Mouse (Mus musculus): ENCODE data around the gene Acot6. TPM values are rescaled to one million over a fixed set of nuclear protein-coding genes. Genes with fewer than 3 reads are reported as not detected.

Acot6 gene
- polyA plus RNA-seq, 1 experiment = 0.57 TPM

GRCm38 (mm10) chr12:84148622-84149012, 48.2 kb downstream of the Acot6 start:
- no peak overlapping the region for H3K27ac ChIP-seq (ENCODE audit: insufficient read depth, low read length)
- no peak for TF ChIP-seq CTCF (IDR thresholded peaks at IDR 0.05; ENCODE audit: extremely low read depth, insufficient read depth, insufficient read length, insufficient replicate concordance)
- TF ChIP-seq POLR2A (IDR thresholded peaks at IDR 0.05; ENCODE audit: low read depth, low read length) = no peak

DNA sequence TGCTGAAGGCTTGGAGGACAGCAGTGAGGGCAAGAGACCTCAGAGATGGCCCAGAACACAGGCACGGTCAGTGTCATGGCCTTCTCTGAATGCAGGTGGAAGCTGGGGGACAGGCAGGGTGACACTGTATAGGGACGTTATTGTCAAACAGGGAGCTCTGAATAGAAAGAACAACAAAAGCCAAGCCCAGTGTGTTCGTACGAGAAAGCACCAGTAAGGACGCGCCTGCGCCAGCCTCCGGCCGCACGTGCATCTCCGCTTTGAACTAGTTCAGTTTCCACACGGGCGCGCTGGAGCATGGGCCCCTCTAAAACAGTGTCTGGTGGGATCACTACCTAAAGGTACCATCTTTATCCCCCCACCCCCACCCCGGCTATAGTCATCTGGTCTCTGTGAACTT, 49.5 kb downstream of the Acot6 start:
- WGBS = 96% methylated on average over 15 of the region's 15 CpGs
- H3K36me3 ChIP-seq (ENCODE audit: control insufficient read depth, insufficient read depth, low read length) = peaks cover 33% of the 10 kb centered on the region
- no peak for DNase-seq (ENCODE audit: low read depth in 1 of 2, low spot score in 2 of 2)
- H3K27me3 ChIP-seq (ENCODE audit: control insufficient read depth, insufficient read depth, low read length) = no peaks in the 10 kb centered on the region
- H3K4me3 ChIP-seq (ENCODE audit: extremely low read depth, insufficient read depth, insufficient read length) = no peak overlapping the region
- H3K27ac ChIP-seq (ENCODE audit: insufficient read depth, low read length) = no peak overlapping the region
- 0 out of 2 replicates have a peak, but pooled peaks cover 4% of the 10 kb centered on the region for H3K4me1 ChIP-seq (ENCODE audit: control insufficient read depth, insufficient read depth, insufficient read length)
- TF ChIP-seq CTCF (IDR thresholded peaks at IDR 0.05; ENCODE audit: extremely low read depth, insufficient read depth, insufficient read length, insufficient replicate concordance) (no peak), POLR2A (IDR thresholded peaks at IDR 0.05; ENCODE audit: low read depth, low read length) (no peak)

More at GRCm38 (mm10) chr12:84148622-84149012, 48.2 kb downstream of the Acot6 start:
- H3K36me3 ChIP-seq (ENCODE audit: control insufficient read depth, insufficient read depth, low read length) = peaks cover 26% of the 10 kb centered on the region
- H3K4me1 ChIP-seq (ENCODE audit: control insufficient read depth, insufficient read depth, insufficient read length) = 0 out of 2 replicates have a peak, but pooled peaks cover 4% of the 10 kb centered on the region
- DNase-seq (ENCODE audit: low read depth in 1 of 2, low spot score in 2 of 2) = no peak
- H3K27me3 ChIP-seq (ENCODE audit: control insufficient read depth, insufficient read depth, low read length) = no peaks in the 10 kb centered on the region
- 38% methylated on average over 10 of the region's 10 CpGs for WGBS
- peak overlapping the region; percentile 56; the same call in 1 of the 2 replicates for H3K4me3 ChIP-seq (ENCODE audit: extremely low read depth, insufficient read depth, insufficient read length)

- Histone ChIP-seq H3K27me3 (ENCODE audit: control insufficient read depth, insufficient read depth, low read length) (no peaks in the 10 kb centered on the region), H3K27ac (ENCODE audit: insufficient read depth, low read length) (no peak overlapping the region), H3K36me3 (ENCODE audit: control insufficient read depth, insufficient read depth, low read length) (peaks cover 40% of the 10 kb centered on the region), H3K4me3 (ENCODE audit: extremely low read depth, insufficient read depth, insufficient read length) (no peak overlapping the region), H3K4me1 (ENCODE audit: control insufficient read depth, insufficient read depth, insufficient read length) (0 out of 2 replicates have a peak, but pooled peaks cover 4% of the 10 kb centered on the region)
- no peak for DNase-seq (ENCODE audit: low read depth in 1 of 2, low spot score in 2 of 2)
- 63% methylated on average over 6 of the region's 6 CpGs for WGBS
- no peak for TF ChIP-seq CTCF (IDR thresholded peaks at IDR 0.05; ENCODE audit: extremely low read depth, insufficient read depth, insufficient read length, insufficient replicate concordance)
Measured at GRCm38 (mm10) chr12:84150976-84151375, 50.5 kb downstream of the Acot6 start.

GRCm38 (mm10) chr12:84151911-84152310, 51.5 kb downstream of the Acot6 start:
- no peak overlapping the region; the same call in 1 of the 2 replicates for H3K27ac ChIP-seq (ENCODE audit: insufficient read depth, low read length)
- H3K4me1 ChIP-seq (ENCODE audit: control insufficient read depth, insufficient read depth, insufficient read length) = 0 out of 2 replicates have a peak, but pooled peaks cover 4% of the 10 kb centered on the region
- no peaks in the 10 kb centered on the region for H3K27me3 ChIP-seq (ENCODE audit: control insufficient read depth, insufficient read depth, low read length)
- H3K4me3 ChIP-seq (ENCODE audit: extremely low read depth, insufficient read depth, insufficient read length) = no peak overlapping the region
- no peak for TF ChIP-seq CTCF (IDR thresholded peaks at IDR 0.05; ENCODE audit: extremely low read depth, insufficient read depth, insufficient read length, insufficient replicate concordance)
- no peak for TF ChIP-seq POLR2A (IDR thresholded peaks at IDR 0.05; ENCODE audit: low read depth, low read length)
- peaks cover 49% of the 10 kb centered on the region for H3K36me3 ChIP-seq (ENCODE audit: control insufficient read depth, insufficient read depth, low read length)
- 92% methylated on average over 10 of the region's 10 CpGs for WGBS
- DNase-seq (ENCODE audit: low read depth in 1 of 2, low spot score in 2 of 2) = no peak

- Histone ChIP-seq H3K4me3 (ENCODE audit: extremely low read depth, insufficient read depth, insufficient read length) (no peak overlapping the region), H3K27ac (ENCODE audit: insufficient read depth, low read length) (no peak overlapping the region), H3K4me1 (ENCODE audit: control insufficient read depth, insufficient read depth, insufficient read length) (0 out of 2 replicates have a peak, but pooled peaks cover 4% of the 10 kb centered on the region), H3K27me3 (ENCODE audit: control insufficient read depth, insufficient read depth, low read length) (no peaks in the 10 kb centered on the region), H3K36me3 (ENCODE audit: control insufficient read depth, insufficient read depth, low read length) (peaks cover 54% of the 10 kb centered on the region)
- whole genome bisulfite sequencing = 84% methylated on average over 32 of the region's 32 CpGs
- no peak for TF ChIP-seq POLR2A (IDR thresholded peaks at IDR 0.05; ENCODE audit: low read depth, low read length)
- TF ChIP-seq CTCF (IDR thresholded peaks at IDR 0.05; ENCODE audit: extremely low read depth, insufficient read depth, insufficient read length, insufficient replicate concordance) = no peak
- DNase-seq (ENCODE audit: low read depth in 1 of 2, low spot score in 2 of 2) = no peak
Measured at GRCm38 (mm10) chr12:84152352-84153190, 52.1 kb downstream of the Acot6 start.

GRCm38 (mm10) chr12:84153414-84153813, 53.0 kb downstream of the Acot6 start:
- peaks cover 62% of the 10 kb centered on the region for H3K36me3 ChIP-seq (ENCODE audit: control insufficient read depth, insufficient read depth, low read length)
- DNase-seq (ENCODE audit: low read depth in 1 of 2, low spot score in 2 of 2) = no peak
- TF ChIP-seq CTCF (IDR thresholded peaks at IDR 0.05; ENCODE audit: extremely low read depth, insufficient read depth, insufficient read length, insufficient replicate concordance) = no peak
- no peak for TF ChIP-seq POLR2A (IDR thresholded peaks at IDR 0.05; ENCODE audit: low read depth, low read length)
- H3K27ac ChIP-seq (ENCODE audit: insufficient read depth, low read length) = no peak overlapping the region
- WGBS = 91% methylated on average over 6 of the region's 6 CpGs
- no peak overlapping the region for H3K4me3 ChIP-seq (ENCODE audit: extremely low read depth, insufficient read depth, insufficient read length)
- no peaks in the 10 kb centered on the region for H3K27me3 ChIP-seq (ENCODE audit: control insufficient read depth, insufficient read depth, low read length)
- H3K4me1 ChIP-seq (ENCODE audit: control insufficient read depth, insufficient read depth, insufficient read length) = 0 out of 2 replicates have a peak, but pooled peaks cover under 1% of the 10 kb centered on the region
